Mouse (Mus musculus) spleen, postnatal 10 days (tissue): Measurements from ENCODE around the gene Dhcr24.

Experiments used
- DNase-seq, 2 experiments: peaks; one replicate each; pipeline ENCODE4 v3.0.0; 2021 to 2022; ENCODE audit warnings: low spot score in 2 of 2

Dhcr24 gene

DNA sequence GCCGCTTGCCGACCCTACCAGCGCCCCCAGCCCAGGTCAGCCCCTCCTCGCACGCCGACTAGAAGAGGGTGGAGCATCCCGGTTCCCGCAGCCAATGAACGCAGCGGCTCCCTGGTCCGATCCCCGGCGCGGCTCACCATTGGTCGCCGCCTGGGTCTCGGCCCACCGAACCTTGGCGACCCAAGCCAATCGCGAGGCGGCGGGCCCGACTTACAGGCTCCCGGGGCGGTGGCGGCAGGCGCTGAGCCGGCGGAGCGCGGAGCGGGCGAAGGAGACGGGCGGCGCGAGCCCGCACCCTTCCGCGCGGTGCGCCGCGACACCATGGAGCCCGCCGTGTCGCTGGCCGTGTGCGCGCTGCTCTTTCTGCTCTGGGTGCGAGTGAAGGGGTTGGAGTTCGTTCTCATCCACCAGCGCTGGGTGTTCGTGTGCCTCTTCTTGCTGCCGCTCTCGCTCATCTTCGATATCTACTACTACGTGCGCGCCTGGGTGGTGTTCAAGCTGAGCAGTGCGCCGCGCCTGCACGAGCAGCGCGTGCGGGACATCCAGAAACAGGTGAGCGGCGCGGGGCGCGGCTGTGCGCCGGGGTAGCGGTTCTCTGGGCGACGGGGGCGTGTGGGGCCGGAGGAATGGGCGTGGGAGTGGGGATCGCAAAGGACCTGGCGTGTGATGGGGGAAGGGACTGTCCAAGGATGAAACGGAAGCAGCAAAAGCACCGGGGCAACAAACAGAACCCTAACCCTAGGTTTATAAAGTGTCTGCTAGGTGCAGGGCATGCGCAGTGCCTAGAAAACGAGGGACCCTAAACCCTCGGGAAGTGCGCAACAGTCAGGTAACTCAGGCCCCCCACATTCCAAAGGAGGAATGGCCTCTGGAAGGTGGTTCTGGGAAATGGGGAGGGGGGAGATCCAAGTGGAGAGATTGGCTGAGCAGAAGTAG lies at the start of gene Dhcr24:
TSS of gene Dhcr24 (plus strand) at position 193 of the 936 bp plus-strand sequence.
- peak; percentile 50 to 77 for DNase-seq

DNA sequence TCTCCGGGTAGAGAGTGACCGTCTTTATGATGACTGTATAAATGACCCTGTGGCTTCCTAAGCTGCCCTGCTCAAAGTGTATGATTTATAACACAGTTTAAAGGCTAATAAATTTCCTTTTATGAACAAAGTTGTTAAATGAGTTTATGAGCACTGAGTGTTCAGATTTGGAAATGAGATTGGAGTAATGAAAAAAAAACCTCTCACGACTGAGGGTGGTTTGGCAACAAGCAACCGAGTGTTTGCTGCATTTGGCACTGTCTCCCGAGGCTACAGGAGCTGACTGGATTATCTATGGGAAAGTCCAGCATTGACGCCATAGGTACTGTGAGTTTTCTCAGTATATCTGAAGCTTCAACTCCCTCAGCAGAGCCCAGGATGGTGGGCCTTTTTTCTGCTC lies 46.2 kb upstream of the Dhcr24 start:
- DNase-seq = no peak

DNA sequence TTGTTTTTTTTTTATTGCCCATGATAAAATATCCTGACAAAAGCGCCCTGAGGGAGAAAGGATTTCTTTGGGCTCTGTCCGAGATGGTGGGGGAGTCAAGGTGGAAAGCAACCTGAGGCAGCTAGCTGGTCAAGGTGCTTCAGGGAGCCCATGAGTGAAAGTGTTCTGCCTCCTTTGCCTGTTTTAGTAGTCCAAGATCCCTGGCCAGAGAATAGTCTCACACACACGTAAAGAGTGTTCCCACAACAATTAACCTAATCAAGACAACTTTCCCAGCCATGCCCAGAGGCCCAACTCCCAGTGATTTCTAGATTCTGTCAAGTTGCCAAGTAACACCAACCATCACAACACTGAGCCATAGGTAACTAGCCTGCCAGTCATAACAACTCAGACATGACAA lies 38.3 kb upstream of the Dhcr24 start:
- DNase-seq = no peak

DNA sequence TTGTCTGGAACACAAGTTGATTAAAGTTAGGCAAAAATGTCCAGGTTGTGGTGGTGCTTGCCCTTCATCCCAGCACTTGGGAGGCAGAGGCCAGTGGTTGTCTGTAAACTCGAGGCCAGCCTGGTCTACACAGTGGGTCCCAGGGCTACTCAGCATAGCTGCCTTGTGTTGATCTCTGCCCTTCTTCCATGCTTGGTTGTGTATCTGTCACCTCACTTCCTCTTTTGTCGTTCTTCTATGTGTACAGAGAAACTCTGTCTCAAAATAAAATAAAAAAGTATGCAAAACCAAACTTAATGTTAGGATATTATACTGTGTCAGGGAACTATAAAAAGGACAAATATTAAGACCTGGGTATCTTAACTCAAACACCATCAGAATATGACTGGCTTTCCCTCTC lies 36.7 kb upstream of the Dhcr24 start:
- DNase-seq = no peak

DNA sequence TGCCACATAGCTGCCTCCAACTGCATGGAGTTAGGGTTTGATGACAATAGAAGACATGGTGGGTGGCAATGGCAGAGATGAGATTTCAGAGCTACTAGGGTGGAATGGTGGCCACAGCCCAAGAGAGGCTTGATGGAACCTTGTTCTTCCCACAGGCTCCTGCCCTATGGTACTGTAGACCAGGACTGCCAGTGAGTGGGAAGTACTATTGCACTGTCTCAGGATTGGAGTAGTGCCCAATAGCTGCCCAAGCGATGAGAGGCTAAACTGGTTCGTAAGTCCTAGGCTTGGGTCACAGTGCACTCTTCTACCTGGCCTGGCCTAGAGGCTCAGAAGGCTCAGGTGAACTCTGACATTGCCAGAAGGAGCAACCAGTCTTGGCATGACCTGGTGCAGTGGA lies 35.8 kb upstream of the Dhcr24 start:
- no peak for DNase-seq

DNA sequence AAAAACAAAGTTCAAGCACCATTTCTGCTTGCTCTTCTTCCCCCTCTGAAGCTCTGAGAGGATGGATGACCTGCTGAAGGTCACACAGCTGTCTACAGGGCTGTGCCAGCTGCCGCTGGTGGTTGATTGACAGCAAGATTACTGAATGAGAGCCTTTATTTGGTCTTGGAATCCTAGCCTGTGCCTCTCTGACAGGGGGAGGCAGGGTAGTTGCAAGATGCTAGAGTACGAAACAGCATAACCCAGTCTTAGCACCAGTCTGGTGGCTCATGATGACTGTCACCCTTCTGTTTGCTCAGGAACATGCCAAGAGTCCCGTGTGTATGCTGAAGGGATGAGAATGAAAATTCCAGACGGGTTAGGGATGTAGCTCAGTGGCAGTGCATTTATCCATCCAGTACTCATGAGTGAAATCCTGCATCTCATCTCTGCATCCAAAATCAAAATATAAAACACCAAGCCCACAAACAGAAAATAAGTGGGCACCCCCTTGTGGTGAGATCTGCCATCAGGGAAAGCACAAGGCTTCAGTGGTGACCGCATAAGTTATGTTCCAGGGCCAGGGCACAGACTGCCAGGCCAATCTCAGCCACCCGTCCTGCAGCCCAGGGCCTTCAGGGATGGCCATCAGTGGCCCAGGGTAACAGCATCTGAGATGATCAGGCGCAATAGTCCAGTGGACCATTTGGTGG lies 32.8 kb upstream of the Dhcr24 start:
- peak in 1 of 2 experiments; percentile 24 for DNase-seq

DNA sequence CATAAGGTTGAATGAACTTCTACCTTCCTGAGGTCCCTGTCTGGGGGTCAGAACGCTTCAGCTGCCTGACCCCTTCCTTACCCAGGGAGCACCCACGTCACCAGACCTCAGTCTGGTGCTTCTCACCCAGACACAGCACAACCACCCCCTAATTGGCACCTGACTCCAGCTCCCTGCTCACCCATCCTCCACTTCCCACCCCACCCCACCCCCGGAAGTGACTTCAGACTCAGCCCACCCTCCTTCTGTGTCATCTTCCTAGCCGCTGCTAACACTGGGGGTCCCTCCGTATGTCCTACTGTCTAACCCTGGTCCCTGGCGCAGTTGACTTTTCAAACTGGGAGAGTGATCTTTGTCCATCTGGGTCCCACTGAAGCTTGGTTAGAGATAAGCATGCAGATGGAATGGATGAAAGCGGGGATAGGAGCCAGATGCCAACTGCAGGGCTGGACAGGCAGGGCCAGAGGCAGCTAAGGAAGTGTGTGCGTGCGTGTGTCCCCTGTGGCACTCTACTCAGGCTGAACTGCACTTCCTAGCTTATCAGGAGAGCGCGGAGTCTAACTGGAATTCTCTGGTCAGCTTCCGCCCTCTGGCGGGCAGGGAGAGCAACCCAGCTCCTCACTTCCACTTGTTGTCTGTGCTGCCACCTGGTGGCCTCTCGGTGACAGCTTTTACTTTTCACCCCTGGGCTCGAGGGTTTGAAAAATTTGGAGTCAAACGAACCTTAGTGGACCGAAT lies 31.3 kb upstream of the Dhcr24 start:
- DNase-seq = peak; percentile 59 to 89

DNA sequence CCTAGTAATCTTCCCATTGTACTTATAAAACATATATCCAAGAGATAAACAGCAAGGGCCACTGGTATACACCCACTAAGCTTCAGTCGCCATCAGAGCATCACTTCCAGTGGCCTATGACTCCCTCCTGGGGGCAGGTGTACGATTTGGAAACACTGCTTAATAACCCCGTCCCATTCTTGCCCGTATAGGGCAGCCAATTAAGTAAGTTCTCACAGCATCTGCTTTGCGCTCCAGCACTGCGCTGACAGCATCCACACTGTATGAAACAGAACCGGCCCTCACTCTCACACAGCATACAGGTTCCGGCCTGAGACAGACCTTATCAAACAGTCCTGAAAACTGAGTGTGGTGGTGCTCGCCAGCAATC lies 30.7 kb upstream of the Dhcr24 start:
- no peak for DNase-seq

DNA sequence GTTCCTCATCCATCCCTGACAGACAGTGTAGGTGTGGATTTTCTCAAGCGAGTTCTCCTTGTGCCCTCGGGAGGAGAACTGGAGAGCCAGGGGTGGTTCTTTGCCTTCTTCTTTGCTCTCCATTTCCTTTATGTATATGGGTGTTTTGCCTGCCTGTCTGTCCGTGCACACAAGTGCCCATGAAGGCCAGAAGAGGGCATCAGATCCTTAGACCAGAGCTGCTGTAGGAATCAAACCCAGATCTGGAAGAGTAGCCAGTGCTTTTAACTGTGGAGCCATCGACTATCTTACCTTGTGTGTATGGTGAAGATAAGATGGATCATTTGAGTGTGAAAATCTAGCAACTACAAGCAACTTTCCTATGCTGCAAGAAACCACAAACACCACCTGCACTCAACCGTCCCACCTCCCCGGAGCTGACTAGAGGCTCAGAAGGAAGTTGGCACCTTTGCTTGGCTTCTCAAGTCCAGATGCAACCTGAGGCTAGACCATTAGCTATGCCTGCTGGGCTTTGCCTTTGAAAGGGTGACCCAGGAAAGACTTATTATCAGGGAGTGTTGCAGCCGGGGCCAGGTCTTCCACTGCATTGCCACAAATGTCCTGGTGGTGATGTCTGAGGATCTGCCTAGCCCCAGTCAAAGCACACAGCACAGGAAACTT lies 27.3 kb upstream of the Dhcr24 start:
- no peak for DNase-seq

DNA sequence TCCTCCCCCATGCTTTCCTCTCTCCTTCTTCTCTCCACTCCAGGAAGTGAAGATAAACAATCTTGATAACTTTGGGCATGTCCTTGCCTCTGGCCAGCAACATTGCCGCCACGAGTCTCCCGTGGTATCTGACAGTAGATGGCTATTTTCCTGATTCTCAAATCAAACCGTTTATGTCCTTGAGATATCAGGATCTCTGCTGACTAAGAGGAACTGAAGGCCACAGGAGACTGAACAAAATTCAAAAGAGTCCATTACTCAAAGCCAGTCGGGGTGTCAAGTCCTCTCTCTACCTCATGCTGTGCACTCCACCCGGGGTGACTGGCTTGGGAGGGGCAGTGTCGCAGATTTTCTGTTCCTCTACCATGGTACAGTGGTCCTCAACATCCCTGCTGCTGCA lies 26.6 kb upstream of the Dhcr24 start:
- DNase-seq = no peak

DNA sequence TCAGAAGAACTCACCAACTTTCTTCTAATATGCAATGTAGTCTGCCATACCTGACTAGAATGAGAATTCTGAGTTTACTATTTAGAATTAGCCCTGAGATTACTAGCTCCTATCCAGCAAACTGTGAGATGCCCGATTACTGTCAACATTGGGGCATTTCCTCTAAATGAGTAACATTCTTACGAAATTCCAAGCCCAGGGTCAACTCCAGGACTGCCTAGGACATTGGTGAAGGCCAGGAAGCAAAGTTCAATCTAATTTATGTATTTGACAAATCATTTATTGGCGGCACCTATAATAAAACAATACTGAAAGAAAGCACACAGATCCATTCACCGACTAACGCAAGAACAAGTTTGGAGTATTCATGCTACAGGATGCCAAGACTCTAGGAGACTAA lies 21.1 kb upstream of the Dhcr24 start:
- no peak for DNase-seq

DNA sequence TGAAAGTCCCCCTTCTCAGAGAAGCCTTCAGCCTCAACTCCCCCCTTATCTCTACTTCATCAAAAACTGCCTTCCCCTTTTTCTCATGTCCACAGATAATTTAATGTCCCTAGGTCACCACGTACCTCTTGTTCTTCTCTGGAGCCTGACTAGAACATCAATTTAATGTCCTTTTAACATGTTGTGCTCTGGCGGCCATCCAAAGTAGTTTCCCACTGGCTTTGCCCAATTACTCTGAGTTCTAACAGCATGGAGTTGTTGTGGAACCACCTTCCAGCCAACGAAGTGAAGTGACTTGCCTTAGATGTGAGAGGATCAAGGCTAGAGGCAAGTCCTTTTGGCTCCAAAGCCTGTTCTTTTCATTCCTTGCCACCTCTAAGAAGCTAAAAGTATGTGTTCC lies 19.3 kb upstream of the Dhcr24 start:
- no peak for DNase-seq

DNA sequence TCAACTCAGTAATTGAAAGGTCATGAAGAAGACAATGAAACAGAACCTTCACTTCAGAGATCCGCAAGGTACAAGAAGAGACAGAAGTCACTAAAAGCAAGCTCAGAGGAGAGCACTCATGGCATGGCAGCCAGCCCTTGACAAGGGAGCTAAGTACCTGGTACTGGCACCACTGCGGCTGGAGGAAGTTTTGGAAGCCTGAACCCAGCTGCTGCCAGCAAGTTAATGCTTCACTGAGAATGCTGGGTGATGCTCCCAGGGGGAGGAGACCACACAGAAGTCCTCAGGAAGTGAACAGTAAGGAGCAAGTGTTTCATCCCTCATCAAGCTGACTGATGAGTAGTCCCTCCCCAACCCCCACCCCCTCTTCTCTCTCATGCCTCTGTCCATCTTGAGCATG lies 18.6 kb upstream of the Dhcr24 start:
- no peak for DNase-seq

DNA sequence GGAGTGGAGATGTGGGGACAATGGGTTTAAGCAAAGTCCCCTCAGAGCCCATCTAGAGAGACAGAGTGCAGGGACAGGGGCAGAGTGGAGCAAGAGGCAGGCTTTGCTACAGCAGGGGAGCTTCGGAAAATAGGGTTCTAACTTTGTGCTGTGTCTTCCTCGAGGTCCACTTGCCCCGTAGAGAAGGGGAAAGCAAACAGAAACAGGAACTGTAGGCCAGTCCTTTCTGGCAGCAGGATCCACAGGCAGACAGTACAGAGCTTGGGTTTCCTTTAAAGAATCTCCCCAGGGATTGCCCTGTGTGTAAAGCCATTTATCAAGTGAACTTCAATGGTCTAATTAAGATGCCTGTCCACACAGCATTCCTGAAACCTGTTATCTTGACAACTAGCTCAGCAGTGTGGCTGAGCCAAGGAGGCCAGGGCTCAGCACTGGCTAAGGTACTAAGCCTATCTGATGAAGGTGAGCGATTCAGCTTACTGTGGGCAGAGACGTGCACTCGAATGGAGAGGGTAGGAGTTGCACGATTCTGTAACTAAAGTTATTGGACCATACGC lies 14.9 kb upstream of the Dhcr24 start:
- DNase-seq = no peak

DNA sequence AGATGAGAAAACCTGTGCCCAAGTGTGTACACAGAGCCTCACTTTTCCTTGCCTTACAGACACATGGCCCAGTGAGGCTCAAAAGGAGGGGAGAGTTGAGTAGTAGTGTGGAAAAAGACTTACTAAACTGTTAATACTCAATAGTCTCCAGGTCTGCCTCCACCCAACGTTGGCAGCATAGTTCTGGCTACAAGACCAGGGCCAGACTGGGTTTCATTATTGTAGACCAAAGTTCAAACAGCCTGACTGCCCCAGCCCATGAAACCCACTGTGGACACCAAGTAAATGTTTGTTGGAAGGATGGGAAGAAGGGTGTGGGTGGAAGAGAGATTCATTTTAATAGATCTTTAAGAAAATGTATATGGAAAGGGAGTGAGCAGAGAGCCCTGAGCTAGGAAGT lies 13.9 kb upstream of the Dhcr24 start:
- no peak for DNase-seq

DNA sequence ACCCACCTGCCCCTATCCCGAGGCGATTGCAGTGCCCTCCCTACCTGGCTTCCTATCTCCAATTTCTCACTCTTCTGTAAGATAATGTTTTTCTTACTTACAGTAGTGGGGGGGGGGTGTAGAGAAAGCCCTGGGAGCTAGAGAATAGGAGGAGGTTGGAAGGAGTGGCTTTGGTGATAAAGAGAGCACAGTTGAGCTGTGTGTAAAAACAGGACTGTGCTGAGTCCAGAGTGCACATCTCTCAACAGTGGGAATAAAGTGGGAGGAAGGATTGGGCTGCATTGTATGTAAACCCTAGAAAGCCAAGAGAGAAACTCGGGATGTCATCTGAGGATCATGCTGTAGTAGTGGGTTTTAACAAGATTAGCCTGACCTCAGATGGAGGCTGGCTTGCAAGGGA lies 12.7 kb upstream of the Dhcr24 start:
- no peak for DNase-seq

DNA sequence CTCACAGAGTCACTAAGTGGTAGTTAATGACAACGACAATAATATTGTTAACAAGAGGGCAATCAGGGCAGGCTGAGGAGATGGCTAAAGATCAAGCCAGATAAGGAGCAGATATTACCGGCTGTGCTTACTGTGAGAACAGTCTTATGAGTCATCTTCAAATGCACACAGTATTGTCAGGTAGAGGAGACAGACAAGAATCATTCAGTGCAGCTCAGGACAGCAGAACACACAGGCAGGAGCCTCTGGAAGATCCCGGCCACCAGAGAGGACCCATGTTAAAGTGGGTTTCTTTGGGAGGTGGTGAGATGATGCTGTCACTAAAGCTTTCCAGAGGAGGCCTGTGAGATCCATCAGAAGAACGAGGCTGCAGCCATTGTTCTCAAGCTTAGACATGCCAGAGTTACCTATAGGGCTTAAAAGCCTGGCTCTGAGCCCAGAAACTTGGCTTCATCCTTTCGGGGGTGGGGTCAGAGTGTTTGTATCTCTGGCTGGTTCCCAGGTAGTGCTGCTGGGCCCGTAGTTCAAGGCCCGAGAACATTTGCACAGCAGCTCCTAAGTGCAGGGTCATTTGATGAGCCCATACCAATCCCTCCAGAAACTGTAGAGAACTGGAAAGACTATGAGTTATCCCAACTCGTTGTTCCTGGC lies 10.2 kb upstream of the Dhcr24 start:
- no peak for DNase-seq

DNA sequence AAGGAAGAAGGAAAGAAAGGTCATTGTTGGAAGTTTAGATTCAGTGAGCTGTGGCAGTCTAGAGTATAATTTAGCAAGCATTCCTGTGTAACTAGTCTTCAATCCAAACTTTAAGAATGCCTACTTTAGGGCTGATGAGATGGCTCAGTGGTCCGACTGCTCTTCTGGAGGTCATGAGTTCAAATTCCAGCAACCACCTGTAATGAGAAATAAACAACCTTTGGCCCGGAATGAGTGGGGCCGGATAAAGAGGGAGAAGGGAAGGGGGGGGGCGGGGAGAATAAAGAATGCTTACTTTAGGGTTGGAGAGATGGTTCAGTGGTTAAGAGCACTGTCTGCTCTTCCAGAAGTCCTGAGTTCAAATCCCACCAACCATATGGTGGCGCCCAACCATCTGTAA lies 3.6 kb upstream of the Dhcr24 start:
- no peak for DNase-seq

DNA sequence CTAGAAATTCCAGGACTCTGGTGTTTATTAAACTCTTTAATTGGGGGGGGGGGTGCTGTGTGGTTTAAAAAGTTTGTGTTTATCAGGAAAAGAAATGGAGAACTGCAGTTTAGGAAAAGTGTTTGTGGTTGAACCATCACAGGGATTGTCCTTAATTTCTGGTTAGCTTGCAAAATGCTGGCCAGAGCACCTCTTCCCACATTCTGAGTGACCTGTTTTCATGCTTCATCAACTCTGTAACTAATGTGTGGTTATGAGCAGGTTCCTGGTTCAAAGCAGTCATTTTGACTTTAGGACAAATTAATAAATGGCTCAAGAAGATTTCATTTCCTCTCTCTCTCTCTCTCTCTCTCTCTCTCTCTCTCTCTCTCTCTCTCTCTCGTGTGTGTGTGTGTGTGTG lies 2.9 kb upstream of the Dhcr24 start:
- no peak for DNase-seq

DNA sequence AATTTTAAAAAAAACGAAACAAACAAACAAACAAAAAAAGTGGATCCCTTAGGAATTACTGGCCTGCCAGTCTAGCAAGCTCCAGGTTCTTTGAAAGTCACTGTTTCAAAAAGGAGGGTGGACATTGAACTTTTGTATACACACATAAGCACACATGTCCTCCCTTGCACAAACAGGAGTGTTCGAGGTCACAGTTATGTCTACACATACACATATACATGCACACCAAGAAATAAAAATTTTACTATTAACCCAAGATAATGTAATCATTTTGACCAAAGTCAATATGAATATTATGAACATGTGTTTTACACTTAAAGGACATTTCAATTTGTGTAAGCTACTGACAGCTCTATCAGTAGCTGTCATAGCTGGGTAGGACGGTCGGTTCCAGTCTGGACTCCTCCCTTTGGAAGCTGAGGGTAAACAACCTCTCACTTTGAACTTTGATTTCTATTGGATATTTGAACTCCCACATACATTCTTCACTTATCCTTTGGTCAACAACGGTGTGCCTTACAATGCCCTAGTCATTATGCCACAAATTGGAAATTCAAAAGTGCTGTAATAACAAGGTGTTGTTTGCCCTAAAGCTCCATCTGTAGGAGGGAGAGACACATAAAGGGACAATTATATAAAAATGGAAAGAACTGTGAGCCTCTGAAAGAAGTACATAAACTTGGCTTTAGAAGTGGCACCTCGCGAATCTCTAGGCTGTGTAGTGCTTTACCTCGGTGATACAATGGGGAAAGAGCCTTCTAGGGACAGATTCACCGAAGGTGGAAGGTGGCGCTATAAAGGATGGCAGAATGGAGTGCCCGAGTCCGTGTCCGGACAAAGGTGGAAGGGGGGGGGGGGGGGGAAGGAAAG lies 1.3 kb upstream of the Dhcr24 start:
- no peak for DNase-seq
